Mouse (Mus musculus): ENCODE measurements around the gene Tnfsf9.

GRCm38 (mm10) chr17:57094222-57094621, 10.9 kb upstream of the Tnfsf9 start:
- TF ChIP-seq CTCF (IDR thresholded peaks at IDR 0.05; ENCODE audit: borderline replicate concordance, insufficient read depth, low read depth, low read length) = no peak
- no peak for TF ChIP-seq POLR2A (IDR thresholded peaks at IDR 0.05; ENCODE audit: borderline replicate concordance, insufficient read depth, low read length)

Measured in cerebellum, adult 2 months (tissue).